Mouse (Mus musculus) lung, embryonic 14.5 days (tissue): ENCODE results near the gene Olfr1438-ps1. TPM values are rescaled to one million over a fixed set of nuclear protein-coding genes. Genes with fewer than 3 reads are reported as not detected.
"Not testable (repeated sequence)": the region's sequence is repeated elsewhere in the genome, so short reads cannot be mapped to it uniquely, and the experiment has no call there.

Experiments used
- ATAC-seq: fragments of 200-750 bp; cut with Nextera tagmentation; 2 replicates; pipeline ENCODE4 v1.8.0; 2017; ENCODE audit warnings: mild to moderate bottlenecking, moderate TSS enrichment, moderate library complexity; ENCODE audit not compliant: insufficient read depth
- DNase-seq: peaks from one replicate; pipeline ENCODE4 v3.0.0-alpha.2; 2015
- H3K27ac ChIP-seq: fragments of 300-500 bp; sonication (generic); 2 replicates; pipeline ENCODE4 v1.5.1; 2014; ENCODE audit warnings: low read depth, mild to moderate bottlenecking, moderate library complexity
- H3K27me3 ChIP-seq: fragments of 300-500 bp; sonication (generic); 2 replicates; pipeline ENCODE4 v1.6.1; 2014; ENCODE audit warnings: low read length, control low read depth; ENCODE audit not compliant: insufficient read depth
- H3K36me3 ChIP-seq: fragments of 300-500 bp; sonication (generic); 2 replicates; pipeline ENCODE4 v1.6.1; 2014; ENCODE audit warnings: control low read depth; ENCODE audit not compliant: insufficient read depth
- H3K4me1 ChIP-seq: fragments of 300-500 bp; sonication (generic); 2 replicates; pipeline ENCODE4 v1.6.1; 2014; ENCODE audit warnings: antibody characterized with exemption, control low read depth; ENCODE audit not compliant: insufficient read depth
- H3K4me2 ChIP-seq: fragments of 300-500 bp; sonication (generic); 2 replicates; pipeline ENCODE4 v1.6.1; 2014; ENCODE audit warnings: mild to moderate bottlenecking
- H3K4me3 ChIP-seq: fragments of 300-500 bp; sonication (generic); 2 replicates; pipeline ENCODE4 v1.5.1; 2014; ENCODE audit warnings: low read depth, low read length
- H3K9ac ChIP-seq: fragments of 300-500 bp; sonication (generic); 2 replicates; pipeline ENCODE4 v1.6.1; 2014
- H3K9me3 ChIP-seq: fragments of 300-500 bp; sonication (generic); 2 replicates; pipeline ENCODE4 v1.6.1; 2016; ENCODE audit warnings: low read depth, low read length, control low read depth
- CTCF ChIP-seq: IDR thresholded peaks from 2 replicates; pipeline ENCODE4 v1.5.1; 2016; ENCODE audit warnings: antibody characterized with exemption, low read depth
- WGBS: fragments of 180-500 bp; shearing (Covaris S2); extraction: QIAGEN DNeasy Blood & Tissue Kit; methylation state at CpG from one replicate; pipeline ENCODE4 v1.1.7; 2014; 5-methylcytosine and 5-hydroxymethylcytosine counted together
- polyA plus RNA-seq: library from polyadenylated mRNA; unstranded; fragments of >200 nt; fragmentation: Nextera tagmentation; extraction: Ambion mirVana; gene quantifications from 2 replicates; pipeline ENCODE4 v1.2.1, GENCODE M21; 2014

The Olfr1438-ps1 gene
- not detected in 2 replicates for polyA plus RNA-seq

- Histone ChIP-seq H3K4me2 (no peak within 1 kb of the TSS), H3K27me3 (no peaks in the 10 kb centered on the region), H3K9me3 (no peaks in the 10 kb centered on the region), H3K36me3 (no peaks in the 10 kb centered on the region), H3K9ac (no peak within 1 kb of the TSS), H3K4me3 (no peak within 1 kb of the TSS), H3K4me1 (no peaks in the 10 kb centered on the region), H3K27ac (no peak within 1 kb of the TSS)
- DNase-seq, result no peak
- no peak for TF ChIP-seq CTCF
- ATAC-seq, result no peak
- 76% methylated on average over 3 of the region's 3 CpGs for WGBS
Measured at GRCm38 (mm10) chr19:12335810-12336209, at the start of gene Olfr1438-ps1. TSS of gene Olfr1438-ps1 (minus strand) at chr19:12335910.

GRCm38 (mm10) chr19:12374465-12375025 lies 38.8 kb upstream of the Olfr1438-ps1 start:
- no peaks in the 10 kb centered on the region for H3K9me3 ChIP-seq
- no peaks in the 10 kb centered on the region for H3K4me1 ChIP-seq
- no peak for ATAC-seq
- DNase-seq, result peak; percentile 36
- H3K4me3 ChIP-seq, result no peak overlapping the region
- no peak overlapping the region for H3K9ac ChIP-seq
- no peak for TF ChIP-seq CTCF
- no peak overlapping the region for H3K4me2 ChIP-seq
- no peaks in the 10 kb centered on the region for H3K27me3 ChIP-seq
- WGBS, result 43% methylated on average over 2 of the region's 2 CpGs
- no peaks in the 10 kb centered on the region for H3K36me3 ChIP-seq
- H3K27ac ChIP-seq, result no peak overlapping the region

- H3K9ac ChIP-seq, result no peak overlapping the region
- no peak overlapping the region for H3K27ac ChIP-seq
- no peaks in the 10 kb centered on the region for H3K9me3 ChIP-seq
- no peaks in the 10 kb centered on the region for H3K27me3 ChIP-seq
- no peaks in the 10 kb centered on the region for H3K36me3 ChIP-seq
- 77% methylated on average over 3 of the region's 3 CpGs for WGBS
- no peak overlapping the region for H3K4me2 ChIP-seq
- no peak overlapping the region for H3K4me3 ChIP-seq
- DNase-seq, result no peak
- no peaks in the 10 kb centered on the region for H3K4me1 ChIP-seq
- TF ChIP-seq CTCF, result no peak
- no peak for ATAC-seq
Measured at GRCm38 (mm10) chr19:12373004-12373403, 37.3 kb upstream of the Olfr1438-ps1 start.

GRCm38 (mm10) chr19:12325001-12325400 lies 10.7 kb downstream of the Olfr1438-ps1 start, which contains the start of gene Olfr1437:
TSS of gene Olfr1437 (minus strand) at chr19:12325101.
- Histone ChIP-seq H3K4me1 (no peaks in the 10 kb centered on the region), H3K9ac (no peak within 1 kb of the TSS), H3K36me3 (no peaks in the 10 kb centered on the region), H3K27ac (no peak within 1 kb of the TSS), H3K4me3 (no peak within 1 kb of the TSS), H3K4me2 (no peak within 1 kb of the TSS), H3K9me3 (no peaks in the 10 kb centered on the region), H3K27me3 (no peaks in the 10 kb centered on the region)
- DNase-seq (no peak), ATAC-seq (no peak)
- TF ChIP-seq CTCF, result no peak
- 92% methylated on average over 2 of the region's 2 CpGs for WGBS

GRCm38 (mm10) chr19:12299030-12299429 lies 36.7 kb downstream of the Olfr1438-ps1 start, which contains the start of gene Olfr1436:
TSS of gene Olfr1436 (minus strand) at chr19:12299130.
- not testable (repeated sequence) for H3K36me3 ChIP-seq, H3K27me3 ChIP-seq, ATAC-seq, DNase-seq, H3K9me3 ChIP-seq, H3K4me2 ChIP-seq, H3K27ac ChIP-seq, H3K4me3 ChIP-seq, H3K4me1 ChIP-seq, H3K9ac ChIP-seq
- 70% methylated on average over 1 of the region's 1 CpGs for WGBS

- H3K9ac ChIP-seq, result no peak overlapping the region
- no peak for DNase-seq
- no peak for TF ChIP-seq CTCF
- H3K9me3 ChIP-seq, result no peaks in the 10 kb centered on the region
- H3K27ac ChIP-seq, result no peak overlapping the region
- ATAC-seq, result no peak
- no peak overlapping the region for H3K4me2 ChIP-seq
- H3K27me3 ChIP-seq, result no peaks in the 10 kb centered on the region
- H3K36me3 ChIP-seq, result no peaks in the 10 kb centered on the region
- H3K4me1 ChIP-seq, result no peaks in the 10 kb centered on the region
- H3K4me3 ChIP-seq, result no peak overlapping the region
Measured at GRCm38 (mm10) chr19:12292979-12293378, 42.7 kb downstream of the Olfr1438-ps1 start.

- Histone ChIP-seq H3K9ac (no peak within 1 kb of the TSS), H3K27me3 (no peaks in the 10 kb centered on the region), H3K4me2 (no peak within 1 kb of the TSS), H3K36me3 (no peaks in the 10 kb centered on the region), H3K9me3 (no peaks in the 10 kb centered on the region), H3K27ac (no peak within 1 kb of the TSS), H3K4me3 (no peak within 1 kb of the TSS), H3K4me1 (no peaks in the 10 kb centered on the region)
- TF ChIP-seq CTCF, result no peak
- ATAC-seq, result no peak
- WGBS, result 56% methylated on average over 2 of the region's 2 CpGs
- DNase-seq, result no peak
Measured at GRCm38 (mm10) chr19:12279554-12279953, 56.2 kb downstream of the Olfr1438-ps1 start, which contains the start of gene Olfr1434. TSS of gene Olfr1434 (plus strand) at chr19:12279854.

Other genes starting within 250 kb of the Olfr1438-ps1 start
- not detected in 2 replicates for gene Olfr1426, start 243.9 kb downstream of the Olfr1438-ps1 start, polyA plus RNA-seq
- gene Olfr1427, start 232.6 kb downstream of the Olfr1438-ps1 start, polyA plus RNA-seq, result not detected in 2 replicates
- gene Olfr1428, start 220.0 kb downstream of the Olfr1438-ps1 start, polyA plus RNA-seq, result not detected in 2 replicates
- not detected in 2 replicates for gene Olfr76, start 212.7 kb downstream of the Olfr1438-ps1 start, polyA plus RNA-seq
- gene Olfr1555-ps1, start 165.8 kb downstream of the Olfr1438-ps1 start, polyA plus RNA-seq, result not detected in 2 replicates
- gene Olfr1431, start 135.3 kb downstream of the Olfr1438-ps1 start, polyA plus RNA-seq, result not detected in 2 replicates
- gene Olfr1432, start 103.3 kb downstream of the Olfr1438-ps1 start, polyA plus RNA-seq, result not detected in 2 replicates
- gene Olfr262, start 94.3 kb downstream of the Olfr1438-ps1 start, polyA plus RNA-seq, result not detected in 2 replicates
- not detected in 2 replicates for gene Olfr235, start 74.9 kb downstream of the Olfr1438-ps1 start, polyA plus RNA-seq
- gene Olfr1434, start 56.1 kb downstream of the Olfr1438-ps1 start, polyA plus RNA-seq, result not detected in 2 replicates
- not detected in 2 replicates for gene Olfr1436, start 36.8 kb downstream of the Olfr1438-ps1 start, polyA plus RNA-seq
- not detected in 2 replicates for gene Olfr1437, start 10.8 kb downstream of the Olfr1438-ps1 start, polyA plus RNA-seq
- gene Olfr1440, start 51.4 kb upstream of the Olfr1438-ps1 start, polyA plus RNA-seq, result not detected in 2 replicates
- gene Olfr1441, start 81.5 kb upstream of the Olfr1438-ps1 start, polyA plus RNA-seq, result not detected in 2 replicates
- gene Pfpl, start 92.0 kb upstream of the Olfr1438-ps1 start, polyA plus RNA-seq, result not detected in 2 replicates
- 0.63 and 0.76 TPM in 2 replicates for gene Mpeg1, start 124.9 kb upstream of the Olfr1438-ps1 start, polyA plus RNA-seq
- gene Dtx4, start 165.5 kb upstream of the Olfr1438-ps1 start, polyA plus RNA-seq, result 17.2 and 17.7 TPM in 2 replicates
- gene Fam111a, start 209.8 kb upstream of the Olfr1438-ps1 start, polyA plus RNA-seq, result 34.9 and 37.9 TPM in 2 replicates